12 mouse cellular contexts compared by ENCODE assay signal in genomic region chr16:96278491-96279224, GRCm38 (mm10). TPM values are rescaled to one million over a fixed set of nuclear protein-coding genes. Genes with fewer than 3 reads are reported as not detected.
DNase-seq lines count a peak whose midpoint lies in the region; ATAC-seq lines count a peak whose summit lies in the region.
"Had no signal": no experiment of that assay in that cellular context is flagged by ENCODE, and none has a peak within 500 bp of the region (broad histone marks: within the 10 kb centered on the region; RNA-seq: fewer than 3 reads in every experiment).

No protein-coding gene starts in this region.

- H3K4me3 ChIP-seq in forebrain, embryonic 12.5 days (replicated peaks): no peak overlapping the region
- H3K4me3 ChIP-seq in forebrain, embryonic 11.5 days (ENCODE audit: low read depth, low read length): no peak overlapping the region
- H3K4me3 ChIP-seq: embryonic facial prominence, embryonic 13.5 days had no signal

- H3K36me3 ChIP-seq in forebrain, embryonic 12.5 days (replicated peaks): no peaks in the 10 kb centered on the region
- H3K36me3 ChIP-seq in forebrain, embryonic 11.5 days (ENCODE audit: control insufficient read depth, insufficient read depth, low read length): no peaks in the 10 kb centered on the region
- H3K36me3 ChIP-seq: embryonic facial prominence, embryonic 13.5 days had no signal

- H3K27ac ChIP-seq in forebrain, embryonic 12.5 days: peak overlapping the region; percentile 8; the same call in 1 of the 2 replicates
- H3K27ac ChIP-seq in forebrain, embryonic 11.5 days (ENCODE audit: low read depth, low read length): no peak overlapping the region
- H3K27ac ChIP-seq: embryonic facial prominence, embryonic 13.5 days had no signal

- peaks cover 24% of the 10 kb centered on the region for H3K4me1 ChIP-seq in forebrain, embryonic 12.5 days
- peaks cover 9% of the 10 kb centered on the region; the same call in 1 of the 2 replicates for H3K4me1 ChIP-seq in forebrain, embryonic 11.5 days (replicated peaks; ENCODE audit: control insufficient read depth, insufficient read depth, low read length)

- no peaks in the 10 kb centered on the region for H3K9me3 ChIP-seq in forebrain, embryonic 12.5 days
- no peaks in the 10 kb centered on the region for H3K9me3 ChIP-seq in forebrain, embryonic 11.5 days (ENCODE audit: control insufficient read depth, low read length)
- H3K9me3 ChIP-seq: embryonic facial prominence, embryonic 13.5 days had no signal

- peaks cover 55% of the 10 kb centered on the region for H3K27me3 ChIP-seq in forebrain, embryonic 12.5 days
- H3K27me3 ChIP-seq in forebrain, embryonic 11.5 days (ENCODE audit: control insufficient read depth, insufficient read depth, low read length): peaks cover 16% of the 10 kb centered on the region

- H3K9ac ChIP-seq in forebrain, embryonic 12.5 days: no peak overlapping the region
- H3K9ac ChIP-seq in forebrain, embryonic 11.5 days (ENCODE audit: low read length): no peak overlapping the region
- H3K9ac ChIP-seq: embryonic facial prominence, embryonic 13.5 days had no signal

- DNase-seq in forebrain, embryonic 11.5 days (ENCODE audit: low spot score): no peak
- peak; percentile 37 for DNase-seq in right cerebral cortex, adult 18-20 months
- DNase-seq in right cerebral cortex, postnatal 25 days: no peak
- DNase-seq in kidney, adult 9 months: peak; percentile 68
- DNase-seq in retina, embryonic 14.5 days (ENCODE audit: low spot score): peak; percentile 58
- no peak for DNase-seq in lung, postnatal 10 days
- DNase-seq in yolk sac, embryonic 10.5 days (ENCODE audit: low spot score): no peak
- DNase-seq: gastrocnemius, postnatal 25 days; lung, adult 18-20 months; right cerebral cortex, postnatal 14 days had no signal

- no peak for ATAC-seq in forebrain, embryonic 12.5 days (ENCODE audit: low FRiP score)
- ATAC-seq in forebrain, embryonic 11.5 days (replicated peaks; ENCODE audit: low FRiP score): no peak; the same call in 1 of the 2 replicates

- no peak overlapping the region for H3K4me2 ChIP-seq in forebrain, embryonic 12.5 days
- H3K4me2 ChIP-seq in forebrain, embryonic 11.5 days (ENCODE audit: low read depth, low read length, severe bottlenecking): no peak overlapping the region
- H3K4me2 ChIP-seq: embryonic facial prominence, embryonic 13.5 days had no signal

- WGBS in forebrain, embryonic 12.5 days: 20% methylated on average over 9 of the region's 9 CpGs
- 15% methylated on average over 9 of the region's 9 CpGs for WGBS in forebrain, embryonic 11.5 days

RNA-seq across cellular contexts. Expression of gene B3galt5, which starts 43.1 kb away (rescaled TPM):
- 0.73 and 0.82 TPM in 2 replicates for polyA plus RNA-seq in forebrain, embryonic 12.5 days (2016; fragmentation: Nextera tagmentation; extraction: Ambion mirVana)
- 0.19 and 0.41 TPM in 2 replicates for polyA plus RNA-seq in forebrain, embryonic 11.5 days (2014; fragmentation: Nextera tagmentation; extraction: Ambion mirVana)

Comparison
In these comparisons a context has a peak if more than half of its experiments do, and no peak if none do; other contexts are left out.
1. DNase-seq: peak in right cerebral cortex, adult 18-20 months (single experiment), kidney, adult 9 months (single experiment) and retina, embryonic 14.5 days (single experiment); none in forebrain, embryonic 11.5 days (single experiment), right cerebral cortex, postnatal 25 days (single experiment), lung, postnatal 10 days (single experiment) and yolk sac, embryonic 10.5 days (single experiment).